Mouse (Mus musculus) ES-E14 (cell line): ENCODE measurements at regions not wholly inside any gene's neighbourhood (a gene's known extent, or its start where the extent isn't known, plus 50 kb on each side); places are given as distances from the start of the nearest gene placed in this dataset.

Source experiments
- DNase-seq: peaks from one replicate; pipeline ENCODE4 v3.0.0-alpha.2; 2013; ENCODE audit warnings: low read depth, low spot score
- H3K27ac ChIP-seq: 2 replicates; pipeline ENCODE4 v1.5.1; 2012; ENCODE audit warnings: low read depth, mild to moderate bottlenecking, low read length, moderate library complexity, mixed read lengths; ENCODE audit not compliant: poor library complexity, insufficient read depth, severe bottlenecking
- H3K36me3 ChIP-seq: 2 replicates; pipeline ENCODE4 v1.6.1; 2012; ENCODE audit warnings: mild to moderate bottlenecking, low read length, moderate library complexity, mixed read lengths; ENCODE audit not compliant: control insufficient read depth, poor library complexity, insufficient read depth, severe bottlenecking
- H3K4me1 ChIP-seq, 2 experiments: fragments of 150-350 bp in 1 of 2; sonication (generic) in 1 of 2; 2 replicates each; pipeline ENCODE4 v1.6.1; 2012; ENCODE audit warnings: low read length in 2 of 2, mild to moderate bottlenecking in 1 of 2, mixed read lengths in 1 of 2; ENCODE audit not compliant: control insufficient read depth in 2 of 2, insufficient read depth in 2 of 2, poor library complexity in 1 of 2
- H3K4me3 ChIP-seq, 2 experiments: fragments of 150-350 bp in 1 of 2; sonication (generic) in 1 of 2; 2 replicates each; pipeline ENCODE4 v1.5.1; 2012; ENCODE audit warnings: low read length in 2 of 2, low read depth in 1 of 2, mild to moderate bottlenecking in 1 of 2, mixed read lengths in 1 of 2; ENCODE audit not compliant: insufficient read depth in 1 of 2, poor library complexity in 1 of 2, severe bottlenecking in 1 of 2
- H3K9ac ChIP-seq: 2 replicates; pipeline ENCODE4 v1.6.1; 2012; ENCODE audit warnings: low read depth, mild to moderate bottlenecking, low read length, mixed read lengths; ENCODE audit not compliant: poor library complexity, insufficient read depth, severe bottlenecking
- H3K9me3 ChIP-seq: fragments of 150-350 bp; sonication (generic); 2 replicates; pipeline ENCODE4 v1.6.1; 2012; ENCODE audit warnings: low read depth, mild to moderate bottlenecking, low read length; ENCODE audit not compliant: control insufficient read depth, insufficient read depth
- CHD2 ChIP-seq: IDR thresholded peaks from 2 replicates; pipeline ENCODE4 v1.6.1; 2014; ENCODE audit warnings: mild to moderate bottlenecking, low read depth, low read length, inconsistent platforms
- HCFC1 ChIP-seq: IDR thresholded peaks from 2 replicates; pipeline ENCODE4 v1.6.1; 2012; ENCODE audit warnings: low read length, inconsistent platforms, borderline replicate concordance; ENCODE audit not compliant: insufficient read depth
- MAFK ChIP-seq: IDR thresholded peaks from 2 replicates; pipeline ENCODE4 v1.6.1; 2014; ENCODE audit warnings: mild to moderate bottlenecking, low read depth, low read length, inconsistent platforms; ENCODE audit not compliant: insufficient read depth
- ZC3H11A ChIP-seq: IDR thresholded peaks from 2 replicates; pipeline ENCODE4 v1.6.1; 2012; ENCODE audit warnings: low read depth, mild to moderate bottlenecking, inconsistent platforms, low read length, borderline replicate concordance
- ZNF384 ChIP-seq: IDR thresholded peaks from 2 replicates; pipeline ENCODE4 v1.6.1; 2012; ENCODE audit warnings: low read depth, low read length, inconsistent platforms
- in situ Hi-C, 2 experiments: fragments of 600-800 bp; cut with MboI; formaldehyde crosslinking; loops; one replicate each; pipeline ENCODE4 v1.15.1; 2025; ENCODE audit warnings: low sequenced_read_pairs in 2 of 2, inconsistent platforms in 1 of 2; ENCODE audit not compliant: unreplicated experiment in 2 of 2

DNA sequence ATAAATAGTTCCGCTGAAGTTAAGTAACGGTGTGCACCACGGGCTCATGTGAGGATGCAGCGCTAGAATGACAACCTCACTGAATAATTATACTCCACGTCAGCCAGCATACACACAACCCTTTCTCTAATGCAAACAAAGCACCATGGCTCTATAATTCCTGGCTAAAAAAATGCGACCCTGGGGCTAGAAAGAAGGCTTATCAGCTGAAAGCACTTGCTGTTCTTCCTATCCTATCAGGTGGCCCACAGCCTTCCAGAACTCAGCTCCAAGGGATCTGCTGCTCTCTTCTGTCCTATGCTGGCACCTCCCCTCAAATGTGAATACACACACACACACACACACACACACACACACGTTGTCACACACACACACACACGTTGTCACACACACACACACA lies 350.9 kb downstream of the Med10 start:
- no peaks in the 10 kb centered on the region for H3K9me3 ChIP-seq
- H3K4me1 ChIP-seq = no peaks in the 10 kb centered on the region; a peak in 1 of 4 replicates
- DNase-seq = no peak
- H3K36me3 ChIP-seq = no peaks in the 10 kb centered on the region
- no peak for TF ChIP-seq MAFK
- no peak overlapping the region for H3K27ac ChIP-seq
- no peak overlapping the region for H3K4me3 ChIP-seq
- in situ Hi-C loops = no loop called here
- H3K9ac ChIP-seq = no peak overlapping the region

DNA sequence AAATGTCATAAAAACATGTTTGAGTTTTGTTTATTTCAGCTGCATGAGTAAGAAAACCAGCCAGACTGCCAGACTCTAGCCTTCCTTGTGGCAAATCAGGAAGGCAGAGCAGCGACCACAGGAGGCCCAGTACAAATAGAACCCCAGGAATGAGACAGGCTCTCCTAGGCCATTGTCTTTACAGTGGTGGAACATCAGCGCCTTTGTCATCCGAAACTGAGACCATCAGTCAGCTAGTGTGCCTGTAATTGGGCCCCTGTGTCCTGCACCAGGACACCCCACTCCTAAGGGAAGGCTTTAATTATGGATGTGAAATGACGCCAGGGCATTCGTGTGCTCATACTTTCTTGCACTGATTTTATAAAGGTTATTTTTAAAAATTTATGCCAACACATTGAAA lies 353.4 kb downstream of the Med10 start:
- Histone ChIP-seq H3K9me3 (no peaks in the 10 kb centered on the region), H3K36me3 (no peaks in the 10 kb centered on the region), H3K4me3 (no peak overlapping the region), H3K4me1 (no peaks in the 10 kb centered on the region; a peak in 1 of 4 replicates), H3K9ac (no peak overlapping the region), H3K27ac (no peak overlapping the region)
- in situ Hi-C loops = no loop called here
- no peak for TF ChIP-seq HCFC1
- no peak for TF ChIP-seq CHD2
- TF ChIP-seq ZNF384 = no peak
- no peak for TF ChIP-seq MAFK
- TF ChIP-seq ZC3H11A = no peak
- DNase-seq = peak; percentile 6

DNA sequence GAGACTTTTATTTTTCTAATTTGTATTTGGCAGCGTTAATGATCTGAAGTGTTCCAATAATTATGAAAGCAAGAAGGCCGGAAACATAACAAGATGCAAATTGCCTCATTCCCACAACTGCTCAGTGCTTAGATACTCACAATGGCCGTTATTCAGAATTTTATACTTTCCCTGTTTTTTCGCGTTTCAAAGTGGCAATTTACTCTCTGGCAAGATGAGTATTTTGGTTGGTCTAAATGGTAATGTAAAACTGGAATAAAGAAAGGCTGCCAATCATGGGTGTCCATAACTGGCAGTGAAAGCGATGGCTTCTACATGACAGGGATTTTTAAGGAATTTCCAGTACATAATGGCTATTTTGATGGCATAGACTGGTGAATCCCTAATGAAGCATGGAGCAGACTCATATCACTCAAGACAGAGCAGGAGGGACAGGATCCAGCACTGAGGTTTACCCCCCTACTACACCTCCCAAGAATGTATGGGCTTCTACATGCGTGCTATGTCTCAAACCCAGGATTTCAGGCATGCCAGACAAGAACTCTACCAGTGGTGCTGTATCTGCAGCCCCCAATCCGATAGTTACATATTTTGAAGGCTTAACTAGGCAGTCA lies 354.9 kb downstream of the Med10 start:
- Histone ChIP-seq H3K4me1 (no peaks in the 10 kb centered on the region; a peak in 1 of 4 replicates), H3K36me3 (no peaks in the 10 kb centered on the region), H3K4me3 (no peak overlapping the region), H3K9ac (no peak overlapping the region), H3K9me3 (no peaks in the 10 kb centered on the region), H3K27ac (no peak overlapping the region)
- TF ChIP-seq ZC3H11A (no peak), CHD2 (no peak), ZNF384 (no peak), MAFK (no peak)
- no peak for DNase-seq
- in situ Hi-C loops = no loop called here

DNA sequence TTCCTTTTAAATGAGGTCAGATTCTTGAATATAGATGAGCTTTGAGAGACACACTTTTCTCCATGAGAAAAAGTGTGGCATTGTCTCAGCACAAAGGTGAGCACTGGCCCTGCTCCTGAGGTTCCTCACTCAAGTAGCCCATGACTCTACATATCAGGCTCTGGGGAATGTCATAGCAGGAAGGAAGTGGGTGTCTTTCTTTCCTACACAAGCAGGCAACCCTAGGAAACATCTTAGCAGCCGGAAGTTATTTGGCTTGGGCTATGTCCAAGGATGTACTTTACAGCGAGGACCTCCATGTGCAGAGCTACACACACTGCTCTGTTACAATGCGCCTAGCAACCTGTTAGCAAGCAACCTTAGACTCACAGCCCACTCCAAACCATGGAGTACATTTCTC lies 356.9 kb downstream of the Med10 start:
- in situ Hi-C loops = no loop called here
- H3K9ac ChIP-seq = no peak overlapping the region
- DNase-seq = no peak
- no peaks in the 10 kb centered on the region for H3K9me3 ChIP-seq
- H3K4me1 ChIP-seq = no peaks in the 10 kb centered on the region; a peak in 1 of 4 replicates
- H3K27ac ChIP-seq = no peak overlapping the region
- H3K4me3 ChIP-seq = no peak overlapping the region
- TF ChIP-seq CHD2 (no peak), MAFK (no peak), HCFC1 (no peak), ZNF384 (no peak), ZC3H11A (no peak)
- no peaks in the 10 kb centered on the region for H3K36me3 ChIP-seq

GRCm38 (mm10) chr13:70159604-70160003 lies 357.4 kb downstream of the Med10 start:
- no peaks in the 10 kb centered on the region for H3K36me3 ChIP-seq
- H3K27ac ChIP-seq = no peak overlapping the region
- H3K4me3 ChIP-seq = no peak overlapping the region
- in situ Hi-C loops = no loop called here
- DNase-seq = no peak
- H3K4me1 ChIP-seq = no peaks in the 10 kb centered on the region; a peak in 1 of 4 replicates
- no peaks in the 10 kb centered on the region for H3K9me3 ChIP-seq
- no peak for TF ChIP-seq HCFC1
- TF ChIP-seq ZNF384 = no peak
- TF ChIP-seq MAFK = no peak
- TF ChIP-seq CHD2 = no peak
- TF ChIP-seq ZC3H11A = no peak
- H3K9ac ChIP-seq = no peak overlapping the region
